Mouse (Mus musculus) embryonic fibroblast, embryonic 13.5 days (primary cell): ENCODE measurements at regions not wholly inside any gene's neighbourhood (a gene's known extent, or its start where the extent isn't known, plus 50 kb on each side); places are given as distances from the start of the nearest gene placed in this dataset.

Experiments
- H3K27ac ChIP-seq: 2 replicates; pipeline ENCODE4 v1.5.1; 2012; ENCODE audit warnings: low read length, control low read depth, inconsistent platforms; ENCODE audit not compliant: insufficient read depth
- H3K4me1 ChIP-seq: 2 replicates; pipeline ENCODE4 v1.6.1; 2011; ENCODE audit warnings: low read length; ENCODE audit not compliant: control insufficient read depth, insufficient read depth
- H3K4me3 ChIP-seq: 2 replicates; pipeline ENCODE4 v1.5.1; 2011; ENCODE audit warnings: mild to moderate bottlenecking, control low read depth, low read length; ENCODE audit not compliant: insufficient read depth
- CTCF ChIP-seq: IDR thresholded peaks from 2 replicates; pipeline ENCODE4 v1.5.1; 2011; ENCODE audit warnings: mild to moderate bottlenecking, control low read depth, low read length, moderate library complexity, borderline replicate concordance; ENCODE audit not compliant: insufficient read depth
- POLR2A ChIP-seq: IDR thresholded peaks from 2 replicates; pipeline ENCODE4 v1.6.1; 2011; ENCODE audit warnings: low read depth, mild to moderate bottlenecking, control low read depth, low read length, moderate library complexity

- Histone ChIP-seq H3K4me1 (no peaks in the 10 kb centered on the region), H3K4me3 (no peak overlapping the region), H3K27ac (no peak overlapping the region)
- TF ChIP-seq POLR2A = no peak
- no peak for TF ChIP-seq CTCF
Observed at GRCm38 (mm10) chr13:114603341-114603740, 144.6 kb upstream of the Fst start.

GRCm38 (mm10) chr13:114604037-114604694 is 145.4 kb upstream of the Fst start:
- H3K27ac ChIP-seq = no peak overlapping the region
- H3K4me1 ChIP-seq = no peaks in the 10 kb centered on the region
- TF ChIP-seq CTCF (no peak), POLR2A (no peak)
- H3K4me3 ChIP-seq = no peak overlapping the region

GRCm38 (mm10) chr13:114613909-114614308 is 155.2 kb upstream of the Fst start:
- no peak overlapping the region for H3K27ac ChIP-seq
- no peak for TF ChIP-seq POLR2A
- no peak for TF ChIP-seq CTCF
- H3K4me1 ChIP-seq = no peaks in the 10 kb centered on the region; the same call in 1 of the 2 replicates
- no peak overlapping the region for H3K4me3 ChIP-seq

- TF ChIP-seq CTCF (no peak), POLR2A (no peak)
- Histone ChIP-seq H3K4me1 (peaks cover 3% of the 10 kb centered on the region; the same call in 1 of the 2 replicates), H3K27ac (no peak overlapping the region), H3K4me3 (no peak overlapping the region)
Observed at GRCm38 (mm10) chr13:114619416-114619815, 160.7 kb upstream of the Fst start.

- Histone ChIP-seq H3K27ac (no peak overlapping the region), H3K4me3 (no peak overlapping the region), H3K4me1 (no peaks in the 10 kb centered on the region; the same call in none of the 2 replicates)
- TF ChIP-seq POLR2A (no peak), CTCF (no peak)
Observed at GRCm38 (mm10) chr13:114636731-114637130, 178.0 kb upstream of the Fst start.

- no peak overlapping the region for H3K4me3 ChIP-seq
- H3K27ac ChIP-seq = no peak overlapping the region
- TF ChIP-seq CTCF = no peak
- TF ChIP-seq POLR2A = no peak
- no peaks in the 10 kb centered on the region; the same call in 1 of the 2 replicates for H3K4me1 ChIP-seq
Observed at GRCm38 (mm10) chr13:114639531-114639930, 178.5 kb upstream of the Mocs2 start.

GRCm38 (mm10) chr13:114641688-114642390 is 176.2 kb upstream of the Mocs2 start:
- no peak for TF ChIP-seq POLR2A
- TF ChIP-seq CTCF = no peak
- H3K4me3 ChIP-seq = no peak overlapping the region
- H3K4me1 ChIP-seq = no peaks in the 10 kb centered on the region; the same call in 1 of the 2 replicates
- no peak overlapping the region for H3K27ac ChIP-seq

GRCm38 (mm10) chr13:114642901-114643491 is 175.0 kb upstream of the Mocs2 start:
- H3K4me1 ChIP-seq = no peaks in the 10 kb centered on the region; the same call in 1 of the 2 replicates
- TF ChIP-seq CTCF (no peak), POLR2A (no peak)
- H3K27ac ChIP-seq = no peak overlapping the region
- no peak overlapping the region for H3K4me3 ChIP-seq

GRCm38 (mm10) chr13:114643521-114643920 is 174.5 kb upstream of the Mocs2 start:
- H3K4me3 ChIP-seq = no peak overlapping the region
- TF ChIP-seq POLR2A (no peak), CTCF (no peak)
- H3K4me1 ChIP-seq = no peaks in the 10 kb centered on the region; the same call in 1 of the 2 replicates
- H3K27ac ChIP-seq = no peak overlapping the region

GRCm38 (mm10) chr13:114654267-114654666 is 163.8 kb upstream of the Mocs2 start:
- H3K27ac ChIP-seq = peak overlapping the region; percentile 86
- no peak for TF ChIP-seq CTCF
- no peak for TF ChIP-seq POLR2A
- H3K4me1 ChIP-seq = peaks cover 2% of the 10 kb centered on the region
- H3K4me3 ChIP-seq = no peak overlapping the region
